Comparison of ENCODE assay signal across 21 mouse cellular contexts in the genomic region with DNA sequence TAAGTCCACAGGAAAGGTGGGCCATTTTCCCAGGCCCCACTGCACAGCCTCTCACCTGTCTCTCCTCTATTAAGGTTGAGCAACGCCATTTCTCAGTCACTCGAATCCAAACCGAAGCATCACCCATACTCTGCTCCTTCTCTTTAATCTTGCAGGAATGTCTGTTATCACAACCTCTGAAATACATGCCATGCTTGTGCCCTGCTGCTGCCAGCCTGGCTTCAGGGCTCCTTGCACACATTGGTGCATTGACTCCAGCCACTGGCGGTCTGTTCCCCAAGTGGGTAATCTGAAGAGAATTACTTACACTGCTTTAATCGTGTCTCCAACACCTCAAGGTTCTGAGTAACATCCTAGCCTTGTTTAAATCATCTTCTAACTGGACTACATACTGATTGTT. TPM values are rescaled to one million over a fixed set of nuclear protein-coding genes. Genes with fewer than 3 reads are reported as not detected.
DNase-seq lines count a peak whose midpoint lies in the region; ATAC-seq and TF ChIP-seq lines count a peak whose summit lies in the region.
"Had no signal": no experiment of that assay in that cellular context is flagged by ENCODE, and none has a peak within 500 bp of the region (broad histone marks: within the 10 kb centered on the region; RNA-seq: fewer than 3 reads in every experiment).

No protein-coding gene starts in this region.

- no peak overlapping the region for H3K4me2 ChIP-seq in heart, embryonic 12.5 days
- H3K4me2 ChIP-seq in heart, postnatal 0 days (ENCODE audit: low read depth, low read length) = no peak overlapping the region
- no peak overlapping the region for H3K4me2 ChIP-seq in limb, embryonic 11.5 days (ENCODE audit: low read depth, severe bottlenecking)

- H3K27me3 ChIP-seq in heart, embryonic 12.5 days (replicated peaks) = no peaks in the 10 kb centered on the region
- no peaks in the 10 kb centered on the region for H3K27me3 ChIP-seq in heart, postnatal 0 days (ENCODE audit: control insufficient read depth, insufficient read depth, low read length)
- H3K27me3 ChIP-seq in limb, embryonic 11.5 days (ENCODE audit: control insufficient read depth, insufficient read depth, low read length) = no peaks in the 10 kb centered on the region
- no peaks in the 10 kb centered on the region for H3K27me3 ChIP-seq in limb, embryonic 10.5 days (ENCODE audit: low read depth, poor library complexity, severe bottlenecking)
- H3K27me3 ChIP-seq: CH12.LX, Patski had no signal

- no peak for TF ChIP-seq CTCF in heart, postnatal 0 days (IDR thresholded peaks at IDR 0.05; ENCODE audit: low read depth)

- intact Hi-C loops in heart, postnatal 10 days (cut with DNase I) = no loop called here

- H3K36me3 ChIP-seq in heart, embryonic 12.5 days = peaks cover 7% of the 10 kb centered on the region; the same call in 1 of the 2 replicates
- H3K36me3 ChIP-seq in heart, postnatal 0 days (replicated peaks; ENCODE audit: control insufficient read depth, insufficient read depth, low read length) = no peaks in the 10 kb centered on the region
- H3K36me3 ChIP-seq in limb, embryonic 11.5 days (ENCODE audit: control insufficient read depth, insufficient read depth, low read length) = no peaks in the 10 kb centered on the region
- no peaks in the 10 kb centered on the region for H3K36me3 ChIP-seq in limb, embryonic 10.5 days
- H3K36me3 ChIP-seq: G1E had no signal

- H3K9ac ChIP-seq in heart, embryonic 12.5 days = no peak overlapping the region
- H3K9ac ChIP-seq in heart, postnatal 0 days (replicated peaks; ENCODE audit: low read depth, low read length) = no peak overlapping the region
- H3K9ac ChIP-seq in limb, embryonic 11.5 days (ENCODE audit: low read length) = no peak overlapping the region

- peaks cover 6% of the 10 kb centered on the region for H3K4me1 ChIP-seq in heart, embryonic 12.5 days (replicated peaks)
- H3K4me1 ChIP-seq in heart, postnatal 0 days (ENCODE audit: control insufficient read depth, insufficient read depth) = no peaks in the 10 kb centered on the region
- H3K4me1 ChIP-seq in limb, embryonic 11.5 days (ENCODE audit: control insufficient read depth, insufficient read depth, low read length) = no peaks in the 10 kb centered on the region
- H3K4me1 ChIP-seq in limb, embryonic 10.5 days = no peaks in the 10 kb centered on the region

- no peak for ATAC-seq in heart, embryonic 12.5 days (ENCODE audit: insufficient number of reproducible peaks, low FRiP score)
- ATAC-seq in heart, postnatal 0 days (ENCODE audit: insufficient read depth, low read depth) = peak; percentile 60; the same call in 1 of the 2 replicates
- no peak for ATAC-seq in limb, embryonic 11.5 days (ENCODE audit: insufficient number of reproducible peaks, low FRiP score, low TSS enrichment, low read depth)
- ATAC-seq: activated CD4-positive, CD25-positive, alpha-beta regulatory T cell, adult 4 months; CD4-positive, CD25-positive, alpha-beta regulatory T cell, adult 4 months; Patski had no signal

- no peak overlapping the region for H3K27ac ChIP-seq in heart, embryonic 12.5 days (ENCODE audit: poor library complexity, severe bottlenecking)
- no peak overlapping the region for H3K27ac ChIP-seq in heart, postnatal 0 days (ENCODE audit: low read depth)
- H3K27ac ChIP-seq in limb, embryonic 11.5 days (replicated peaks; ENCODE audit: low read depth, low read length) = no peak overlapping the region
- no peak overlapping the region for H3K27ac ChIP-seq in limb, embryonic 10.5 days

- WGBS in heart, embryonic 12.5 days = 66% methylated on average over 5 of the region's 5 CpGs
- WGBS in heart, postnatal 0 days = 30% methylated on average over 5 of the region's 5 CpGs
- WGBS in limb, embryonic 11.5 days = 91% methylated on average over 5 of the region's 5 CpGs
- 90% methylated on average over 5 of the region's 5 CpGs for WGBS in limb, embryonic 10.5 days

- no peaks in the 10 kb centered on the region for H3K9me3 ChIP-seq in heart, embryonic 12.5 days (replicated peaks)
- no peaks in the 10 kb centered on the region for H3K9me3 ChIP-seq in heart, postnatal 0 days (replicated peaks; ENCODE audit: control insufficient read depth, low read length)
- no peaks in the 10 kb centered on the region for H3K9me3 ChIP-seq in limb, embryonic 11.5 days (ENCODE audit: control insufficient read depth, low read length)
- H3K9me3 ChIP-seq in limb, embryonic 10.5 days (replicated peaks) = no peaks in the 10 kb centered on the region

- no peak overlapping the region for H3K4me3 ChIP-seq in heart, embryonic 12.5 days
- no peak overlapping the region for H3K4me3 ChIP-seq in heart, postnatal 0 days (ENCODE audit: low read depth, low read length)
- no peak overlapping the region for H3K4me3 ChIP-seq in limb, embryonic 11.5 days (ENCODE audit: low read depth, low read length)
- H3K4me3 ChIP-seq in limb, embryonic 10.5 days = no peak overlapping the region

- DNase-seq in heart, adult 11 months = peak; percentile 53
- DNase-seq in heart, postnatal 0 days (ENCODE audit: low spot score) = no peak
- no peak for DNase-seq in heart, postnatal 10 days
- DNase-seq in limb, embryonic 11.5 days (ENCODE audit: low spot score) = peak; percentile 14
- DNase-seq in limb, embryonic 10.5 days (ENCODE audit: low spot score) = no peak
- DNase-seq: adrenal gland, adult 2 months; adrenal gland, adult 8-10 months; adrenal gland, postnatal 10 days; adrenal gland, postnatal 14 days; adrenal gland, postnatal 25 days; adrenal gland, postnatal 36 days; B cell, adult 2 months; cerebellum, adult 11 months; cerebellum, adult 11-12 months; cerebellum, adult 18-20 months had no signal

- no peak for TF ChIP-seq EP300 in heart, postnatal 0 days (IDR thresholded peaks at IDR 0.05; ENCODE audit: low read depth)

RNA-seq across cellular contexts. Expression of gene Ptpn13, which starts 50.5 kb away (rescaled TPM):
- 15.1 and 16.8 TPM in 2 replicates for polyA plus RNA-seq in heart, embryonic 12.5 days (2016; fragmentation: Nextera tagmentation; extraction: Ambion mirVana)
- total RNA-seq in heart, postnatal 0 days (2014; rRNA removed; ENCODE audit: low replicate concordance) = 14.3 and 15.7 TPM in 2 replicates
- 2.3 TPM in 2 replicates for polyA plus RNA-seq in heart, postnatal 0 days (2015; fragmentation: Nextera tagmentation; extraction: Ambion mirVana)
- total RNA-seq in heart, postnatal 10 days (2021) = 1 to 10 TPM; 9.8 TPM
- polyA plus RNA-seq in limb, embryonic 11.5 days (2014; fragmentation: Nextera tagmentation; extraction: Ambion mirVana) = 9.2 and 11.0 TPM in 2 replicates
- 10.4 and 11.1 TPM in 2 replicates for polyA plus RNA-seq in limb, embryonic 10.5 days (2016; fragmentation: Nextera tagmentation; extraction: Ambion mirVana)
- polyA plus RNA-seq: G1E had no signal

Comparison
In these comparisons a context has a peak if more than half of its experiments do, and no peak if none do; other contexts are left out.
1. DNase-seq: peak in heart, adult 11 months (single experiment) and limb, embryonic 11.5 days (single experiment); none in heart, postnatal 0 days (single experiment), heart, postnatal 10 days (0 of 2) and limb, embryonic 10.5 days (single experiment).